Mouse (Mus musculus) MEL (cell line): ENCODE measurements at regions not wholly inside any gene's neighbourhood (a gene's known extent, or its start where the extent isn't known, plus 50 kb on each side); places are given as distances from the start of the nearest gene placed in this dataset.

Source experiments
- CTCF ChIP-seq, 3 experiments: IDR thresholded peaks in 2 of 3; conservative IDR thresholded peaks in 1 of 3; 2 replicates each; pipeline ENCODE4 v1.5.1; 2011 to 2012; ENCODE audit warnings: low read length in 3 of 3, low read depth in 2 of 3, mild to moderate bottlenecking in 2 of 3, improper control_type of control experiment in 1 of 3, inconsistent platforms in 1 of 3, mixed read lengths in 1 of 3, moderate library complexity in 1 of 3; ENCODE audit not compliant: control insufficient read depth in 1 of 3, insufficient read depth in 1 of 3, poor library complexity in 1 of 3, severe bottlenecking in 1 of 3
- E2F4 ChIP-seq: IDR thresholded peaks from 2 replicates; pipeline ENCODE4 v1.6.1; 2011; ENCODE audit warnings: low read depth, low read length, improper control_type of control experiment, borderline replicate concordance
- EP300 ChIP-seq, 2 experiments: IDR thresholded peaks; 2 replicates each; pipeline ENCODE4 v1.6.1; 2011; ENCODE audit warnings: improper control_type of control experiment in 2 of 2, low read length in 2 of 2, low read depth in 1 of 2, mild to moderate bottlenecking in 1 of 2
- ETS1 ChIP-seq: IDR thresholded peaks from 2 replicates; pipeline ENCODE4 v1.6.1; 2012; ENCODE audit warnings: low read depth, mild to moderate bottlenecking, inconsistent platforms, low read length, improper control_type of control experiment, moderate library complexity
- GATA1 ChIP-seq: IDR thresholded peaks from 2 replicates; pipeline ENCODE4 v1.6.1; 2011; ENCODE audit warnings: low read depth, low read length, improper control_type of control experiment
- MAFK ChIP-seq: IDR thresholded peaks from 2 replicates; pipeline ENCODE4 v1.6.1; 2011; ENCODE audit warnings: low read depth, mild to moderate bottlenecking, low read length, improper control_type of control experiment, borderline replicate concordance
- MAX ChIP-seq: IDR thresholded peaks from 2 replicates; pipeline ENCODE4 v1.6.1; 2011; ENCODE audit warnings: low read length, improper control_type of control experiment
- POLR2A ChIP-seq, 2 experiments: IDR thresholded peaks; 2 replicates each; pipeline ENCODE4 v1.6.1; 2011 to 2012; ENCODE audit warnings: low read length in 2 of 2, mild to moderate bottlenecking in 2 of 2, control low read depth in 1 of 2, improper control_type of control experiment in 1 of 2, low read depth in 1 of 2, moderate library complexity in 1 of 2; ENCODE audit not compliant: control insufficient read depth in 1 of 2, insufficient read depth in 1 of 2, poor library complexity in 1 of 2
- POLR2AphosphoS2 ChIP-seq: IDR thresholded peaks from 2 replicates; pipeline ENCODE4 v1.6.1; 2011; ENCODE audit warnings: low read length, improper control_type of control experiment
- USF1 ChIP-seq: IDR thresholded peaks from 2 replicates; pipeline ENCODE4 v1.6.1; 2014; ENCODE audit warnings: low read depth, mild to moderate bottlenecking, inconsistent platforms, low read length, improper control_type of control experiment, moderate library complexity

DNA sequence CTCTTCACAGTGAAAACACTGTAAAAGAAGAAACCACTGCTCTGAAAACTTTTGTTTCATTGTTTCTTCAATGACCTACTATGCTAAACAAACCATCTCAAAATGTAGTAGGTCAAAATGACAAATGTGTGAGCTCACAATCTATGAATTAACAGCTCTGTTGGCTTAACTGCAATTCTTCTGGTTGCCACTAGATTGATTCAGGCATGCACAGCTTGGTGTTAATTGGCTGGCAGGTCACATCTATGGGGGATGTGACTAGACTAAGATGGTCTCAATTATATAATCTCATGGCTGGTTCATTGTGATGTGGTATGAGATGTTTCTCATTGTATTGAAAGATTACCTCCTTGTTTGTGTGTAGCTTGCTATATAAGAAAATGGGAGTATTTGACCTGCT lies 116.9 kb upstream of the Plcb4 start:
- TF ChIP-seq USF1 (no peak), CTCF (IDR thresholded peaks at IDR 0.05 in 2 of 3, conservative IDR thresholded peaks at IDR 0.05 in 1 of 3; ENCODE audit: control insufficient read depth in 1 of 3, insufficient read depth in 1 of 3, low read depth in 2 of 3, low read length in 3 of 3, poor library complexity in 1 of 3, severe bottlenecking in 1 of 3) (no peak), MAFK (no peak), MAX (no peak), ETS1 (no peak), GATA1 (no peak), POLR2AphosphoS2 (no peak), EP300 (IDR thresholded peaks at IDR 0.05; ENCODE audit: low read depth in 1 of 2, low read length in 2 of 2) (no peak), E2F4 (no peak), POLR2A (IDR thresholded peaks at IDR 0.05; ENCODE audit: control insufficient read depth in 1 of 2, insufficient read depth in 1 of 2, low read depth in 1 of 2, low read length in 2 of 2, poor library complexity in 1 of 2) (no peak)
